Mouse (Mus musculus): ENCODE measurements at regions not wholly inside any gene's neighbourhood (a gene's known extent, or its start where the extent isn't known, plus 50 kb on each side); places are given as distances from the start of the nearest gene placed in this dataset.

GRCm38 (mm10) chr1:184277001-184277400 lies 242.9 kb upstream of the 1700056E22Rik start:
- ATAC-seq (ENCODE audit: insufficient read depth) (no peak), DNase-seq (ENCODE audit: low read depth in 3 of 3, low spot score in 3 of 3) (no peak)
- Histone ChIP-seq H3K9ac (replicated peaks) (no peak overlapping the region), H3K9me3 (ENCODE audit: control insufficient read depth, low read length) (no peaks in the 10 kb centered on the region), H3K4me2 (ENCODE audit: low read depth) (no peak overlapping the region), H3K36me3 (replicated peaks; ENCODE audit: control insufficient read depth, insufficient read depth, low read depth) (no peaks in the 10 kb centered on the region), H3K27me3 (ENCODE audit: control insufficient read depth, insufficient read depth, low read length) (no peaks in the 10 kb centered on the region), H3K27ac (no peak overlapping the region), H3K4me1 (replicated peaks; ENCODE audit: control insufficient read depth in 2 of 2, insufficient read depth in 2 of 2, low read length in 1 of 2) (peaks cover 0 to 3% of the 10 kb centered on the region in 2 experiments; a peak in 2 of 4 replicates), H3K4me3 (ENCODE audit: insufficient read depth in 1 of 2, low read depth in 2 of 2, low read length in 2 of 2) (no peak overlapping the region)
- 7% methylated on average over 2 of the region's 2 CpGs for WGBS (ENCODE audit: insufficient replicate concordance)
- no peak for TF ChIP-seq CTCF (IDR thresholded peaks at IDR 0.05; ENCODE audit: low read depth)
- TF ChIP-seq EP300 (IDR thresholded peaks at IDR 0.05; ENCODE audit: low read depth) = no peak

- Histone ChIP-seq H3K4me1 (replicated peaks; ENCODE audit: control insufficient read depth in 2 of 2, insufficient read depth in 2 of 2, low read length in 1 of 2) (peaks cover 0 to 3% of the 10 kb centered on the region in 2 experiments; a peak in 2 of 4 replicates), H3K27ac (no peak overlapping the region), H3K9ac (replicated peaks) (no peak overlapping the region), H3K27me3 (ENCODE audit: control insufficient read depth, insufficient read depth, low read length) (no peaks in the 10 kb centered on the region), H3K9me3 (ENCODE audit: control insufficient read depth, low read length) (no peaks in the 10 kb centered on the region), H3K36me3 (replicated peaks; ENCODE audit: control insufficient read depth, insufficient read depth, low read depth) (no peaks in the 10 kb centered on the region), H3K4me3 (ENCODE audit: insufficient read depth in 1 of 2, low read depth in 2 of 2, low read length in 2 of 2) (no peak overlapping the region), H3K4me2 (ENCODE audit: low read depth) (no peak overlapping the region)
- TF ChIP-seq EP300 (IDR thresholded peaks at IDR 0.05; ENCODE audit: low read depth) = no peak
- TF ChIP-seq CTCF (IDR thresholded peaks at IDR 0.05; ENCODE audit: low read depth) = no peak
- DNase-seq (ENCODE audit: low read depth in 3 of 3, low spot score in 3 of 3) (no peak), ATAC-seq (ENCODE audit: insufficient read depth) (no peak)
- WGBS (ENCODE audit: insufficient replicate concordance) = 33% methylated on average over 9 of the region's 9 CpGs
Measured at GRCm38 (mm10) chr1:184275877-184276276, 241.8 kb upstream of the 1700056E22Rik start.

DNA sequence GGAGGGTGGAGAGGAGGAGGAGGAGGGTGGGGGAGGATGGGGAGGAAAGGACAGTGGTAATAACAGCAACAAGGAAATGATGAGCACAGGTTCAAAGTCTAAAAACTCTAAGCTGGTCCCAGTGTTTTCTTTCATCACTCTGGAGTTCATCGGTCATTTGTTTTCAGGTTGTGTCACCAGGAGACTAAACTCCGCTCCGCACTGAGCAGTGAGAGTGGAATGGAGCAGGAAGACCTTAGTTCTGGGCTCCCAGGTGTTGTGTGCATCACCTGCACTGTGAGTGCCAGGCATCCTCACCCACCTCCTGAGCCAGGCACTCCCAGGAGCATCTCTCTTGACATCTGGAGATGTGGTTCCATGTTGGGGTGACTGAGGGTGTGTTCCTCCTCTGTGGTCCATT lies 241.3 kb upstream of the 1700056E22Rik start:
- WGBS (ENCODE audit: insufficient replicate concordance) = 66% methylated on average over 3 of the region's 3 CpGs
- no peaks in the 10 kb centered on the region for H3K27me3 ChIP-seq (ENCODE audit: control insufficient read depth, insufficient read depth, low read length)
- H3K27ac ChIP-seq = no peak overlapping the region
- ATAC-seq (ENCODE audit: insufficient read depth) (no peak), DNase-seq (ENCODE audit: low read depth in 3 of 3, low spot score in 3 of 3) (no peak)
- no peak overlapping the region for H3K4me3 ChIP-seq (ENCODE audit: insufficient read depth in 1 of 2, low read depth in 2 of 2, low read length in 2 of 2)
- no peak overlapping the region for H3K9ac ChIP-seq (replicated peaks)
- no peak overlapping the region for H3K4me2 ChIP-seq (ENCODE audit: low read depth)
- H3K4me1 ChIP-seq (replicated peaks; ENCODE audit: control insufficient read depth in 2 of 2, insufficient read depth in 2 of 2, low read length in 1 of 2) = peaks cover 0 to 3% of the 10 kb centered on the region in 2 experiments; a peak in 2 of 4 replicates
- H3K9me3 ChIP-seq (ENCODE audit: control insufficient read depth, low read length) = no peaks in the 10 kb centered on the region
- no peaks in the 10 kb centered on the region for H3K36me3 ChIP-seq (replicated peaks; ENCODE audit: control insufficient read depth, insufficient read depth, low read depth)
- no peak for TF ChIP-seq CTCF (IDR thresholded peaks at IDR 0.05; ENCODE audit: low read depth)
- no peak for TF ChIP-seq EP300 (IDR thresholded peaks at IDR 0.05; ENCODE audit: low read depth)

GRCm38 (mm10) chr1:184274704-184275103 lies 240.6 kb upstream of the 1700056E22Rik start:
- Histone ChIP-seq H3K4me2 (ENCODE audit: low read depth) (no peak overlapping the region), H3K27me3 (ENCODE audit: control insufficient read depth, insufficient read depth, low read length) (no peaks in the 10 kb centered on the region), H3K9me3 (ENCODE audit: control insufficient read depth, low read length) (no peaks in the 10 kb centered on the region), H3K27ac (no peak overlapping the region), H3K4me1 (replicated peaks; ENCODE audit: control insufficient read depth in 2 of 2, insufficient read depth in 2 of 2, low read length in 1 of 2) (peaks cover 0 to 3% of the 10 kb centered on the region in 2 experiments; a peak in 2 of 4 replicates), H3K9ac (replicated peaks) (no peak overlapping the region), H3K36me3 (replicated peaks; ENCODE audit: control insufficient read depth, insufficient read depth, low read depth) (no peaks in the 10 kb centered on the region), H3K4me3 (ENCODE audit: insufficient read depth in 1 of 2, low read depth in 2 of 2, low read length in 2 of 2) (no peak overlapping the region)
- WGBS (ENCODE audit: insufficient replicate concordance) = 55% methylated on average over 6 of the region's 6 CpGs
- no peak for ATAC-seq (ENCODE audit: insufficient read depth)
- no peak for TF ChIP-seq CTCF (IDR thresholded peaks at IDR 0.05; ENCODE audit: low read depth)
- TF ChIP-seq EP300 (IDR thresholded peaks at IDR 0.05; ENCODE audit: low read depth) = no peak
- DNase-seq (ENCODE audit: low read depth in 3 of 3, low spot score in 3 of 3) = no peak

DNA sequence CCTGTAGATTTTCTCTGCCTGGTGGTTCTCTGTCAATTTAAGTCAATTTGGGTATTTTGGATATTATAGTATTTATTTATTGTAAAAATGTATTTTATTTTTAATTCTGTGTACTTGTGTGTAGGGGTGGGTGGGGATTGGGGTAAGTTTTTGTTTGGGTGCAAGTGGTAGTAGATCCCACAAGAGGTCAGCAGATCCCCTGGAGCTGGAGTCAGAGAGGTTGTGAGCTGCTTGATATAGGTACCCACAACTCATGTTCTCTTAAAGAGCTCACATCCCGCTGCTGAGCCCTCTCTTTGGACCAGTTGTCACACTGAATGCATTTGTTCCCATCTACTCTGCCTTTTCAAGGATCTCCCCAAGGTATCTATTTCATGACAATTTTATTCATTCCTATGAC lies 239.6 kb upstream of the 1700056E22Rik start:
- 42% methylated on average over 1 of the region's 1 CpGs for WGBS (ENCODE audit: insufficient replicate concordance)
- H3K4me1 ChIP-seq (replicated peaks; ENCODE audit: control insufficient read depth in 2 of 2, insufficient read depth in 2 of 2, low read length in 1 of 2) = peaks cover 0 to 3% of the 10 kb centered on the region in 2 experiments; a peak in 2 of 4 replicates
- no peak overlapping the region for H3K27ac ChIP-seq
- H3K9me3 ChIP-seq (ENCODE audit: control insufficient read depth, low read length) = no peaks in the 10 kb centered on the region
- TF ChIP-seq EP300 (IDR thresholded peaks at IDR 0.05; ENCODE audit: low read depth) (no peak), CTCF (IDR thresholded peaks at IDR 0.05; ENCODE audit: low read depth) (no peak)
- no peak overlapping the region for H3K4me2 ChIP-seq (ENCODE audit: low read depth)
- ATAC-seq (ENCODE audit: insufficient read depth) (no peak), DNase-seq (ENCODE audit: low read depth in 3 of 3, low spot score in 3 of 3) (no peak)
- no peaks in the 10 kb centered on the region for H3K36me3 ChIP-seq (replicated peaks; ENCODE audit: control insufficient read depth, insufficient read depth, low read depth)
- H3K9ac ChIP-seq (replicated peaks) = no peak overlapping the region
- H3K4me3 ChIP-seq (ENCODE audit: insufficient read depth in 1 of 2, low read depth in 2 of 2, low read length in 2 of 2) = no peak overlapping the region
- no peaks in the 10 kb centered on the region for H3K27me3 ChIP-seq (ENCODE audit: control insufficient read depth, insufficient read depth, low read length)

Measured in liver, embryonic 14.5 days (tissue).